8 mouse cellular contexts compared by ENCODE assay signal in the genomic region with DNA sequence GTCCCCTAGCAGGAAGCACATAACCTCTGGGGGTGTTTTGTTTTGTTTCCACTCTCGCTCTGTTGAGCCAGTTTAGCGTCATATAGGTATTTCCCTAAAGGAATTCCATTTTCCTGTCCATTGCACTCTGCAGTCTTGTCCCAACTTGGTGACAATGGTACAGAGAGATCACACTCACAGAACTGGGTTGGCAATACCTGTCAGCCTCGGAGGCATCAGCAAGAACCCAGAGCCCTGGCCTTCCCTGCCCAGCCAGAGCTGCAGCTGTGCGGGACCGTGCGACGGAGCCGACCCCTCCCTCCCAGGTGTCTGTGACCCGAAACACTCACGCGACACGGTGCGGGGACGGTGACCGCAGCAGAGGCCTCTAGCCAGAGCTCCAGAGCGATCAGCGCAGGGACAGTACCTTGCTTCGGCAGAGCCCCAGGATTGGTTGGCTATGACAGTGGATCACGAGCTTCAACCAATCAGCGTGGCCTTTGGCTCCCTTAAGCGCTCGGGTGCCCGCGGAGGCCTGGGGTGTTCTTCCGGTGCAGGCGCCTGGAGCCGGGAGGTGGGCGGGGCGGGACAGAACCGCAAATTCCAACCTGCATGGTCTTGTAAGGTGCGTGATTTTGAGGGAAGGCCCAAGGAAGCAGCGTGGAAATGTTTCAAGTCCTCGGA. TPM values are rescaled to one million over a fixed set of nuclear protein-coding genes. Genes with fewer than 3 reads are reported as not detected.
DNase-seq lines count a peak whose midpoint lies in the region; ATAC-seq lines count a peak whose summit lies in the region.

No protein-coding gene starts in this region.

- H3K36me3 ChIP-seq in intestine, embryonic 14.5 days (ENCODE audit: control insufficient read depth, insufficient read depth, low read length): peaks cover 23% of the 10 kb centered on the region

- DNase-seq in adipocyte (ENCODE audit: low spot score): peak; percentile 97
- DNase-seq in embryo, embryonic 10 days (ENCODE audit: low spot score): peak; percentile 94
- peak; percentile 82 for DNase-seq in gastrocnemius, postnatal 10 days
- peak; percentile 86 for DNase-seq in intestine, embryonic 14.5 days (ENCODE audit: low spot score)
- DNase-seq in left cerebral cortex, postnatal 14 days (ENCODE audit: low spot score in 2 of 2): peak; percentile 92 to 94
- DNase-seq in mesoderm, embryonic 11.5 days (ENCODE audit: low read depth, low spot score): peak; percentile 93
- DNase-seq in right cerebral cortex, postnatal 36 days (ENCODE audit: low spot score in 2 of 2): peak; percentile 90 to 93
- peak; percentile 90 for DNase-seq in yolk sac, embryonic 10.5 days (ENCODE audit: low spot score)

- H3K9ac ChIP-seq in intestine, embryonic 14.5 days (ENCODE audit: low read length): peak overlapping the region; percentile 60

- H3K9me3 ChIP-seq in intestine, embryonic 14.5 days (ENCODE audit: control insufficient read depth, low read length): no peaks in the 10 kb centered on the region

- intact Hi-C loops in left cerebral cortex, postnatal 14 days (cut with DNase I): no loop called here

- peak overlapping the region; percentile 84 for H3K4me2 ChIP-seq in intestine, embryonic 14.5 days (ENCODE audit: low read length)

- WGBS in intestine, embryonic 14.5 days: 2% methylated on average over 33 of the region's 33 CpGs

- peaks cover 20% of the 10 kb centered on the region for H3K4me1 ChIP-seq in intestine, embryonic 14.5 days (replicated peaks; ENCODE audit: control insufficient read depth, insufficient read depth, low read length)

- no peak overlapping the region for H3K27ac ChIP-seq in intestine, embryonic 14.5 days (ENCODE audit: low read depth)

- ATAC-seq in intestine, embryonic 14.5 days (replicated peaks; ENCODE audit: low FRiP score, low TSS enrichment, low read depth): peak; percentile 99

- H3K4me3 ChIP-seq in intestine, embryonic 14.5 days (ENCODE audit: low read depth, low read length): peak overlapping the region; percentile 70

- H3K27me3 ChIP-seq in intestine, embryonic 14.5 days (replicated peaks; ENCODE audit: control insufficient read depth, insufficient read depth, low read length): no peaks in the 10 kb centered on the region

RNA-seq across cellular contexts. Expression of gene Plgrkt, which starts 5.6 kb away (rescaled TPM):
- 10 to 100 TPM; 28.5 to 31.9 TPM for total RNA-seq in gastrocnemius, postnatal 10 days (2021)
- polyA plus RNA-seq in intestine, embryonic 14.5 days (2014; fragmentation: Nextera tagmentation; extraction: Ambion mirVana): 126 and 128 TPM in 2 replicates
- total RNA-seq in left cerebral cortex, postnatal 14 days (2021): 10 to 100 TPM; 27.9 to 29.5 TPM

RNA-seq across cellular contexts. Expression of gene Cd274, which starts 5.7 kb away (rescaled TPM):
- total RNA-seq in gastrocnemius, postnatal 10 days (2021): under 1 TPM; 0.63 to 0.70 TPM
- 0.47 and 0.97 TPM in 2 replicates for polyA plus RNA-seq in intestine, embryonic 14.5 days (2014; fragmentation: Nextera tagmentation; extraction: Ambion mirVana)
- total RNA-seq in left cerebral cortex, postnatal 14 days (2021): under 1 TPM; 0.59 to 0.79 TPM

RNA-seq across cellular contexts. Expression of gene Rln1, which starts 27.1 kb away (rescaled TPM):
- total RNA-seq in gastrocnemius, postnatal 10 days (2021): not detected
- 0.51 and 0.53 TPM in 2 replicates for polyA plus RNA-seq in intestine, embryonic 14.5 days (2014; fragmentation: Nextera tagmentation; extraction: Ambion mirVana)
- 1 to 10 TPM; 1.2 to 1.4 TPM for total RNA-seq in left cerebral cortex, postnatal 14 days (2021)

RNA-seq across cellular contexts. Expression of gene Insl6, which starts 36.4 kb away (rescaled TPM):
- total RNA-seq in gastrocnemius, postnatal 10 days (2021): 1 to 10 TPM in 1 of 2 experiments, under 1 TPM in 1; 0.65 to 1.2 TPM
- 7.9 and 8.4 TPM in 2 replicates for polyA plus RNA-seq in intestine, embryonic 14.5 days (2014; fragmentation: Nextera tagmentation; extraction: Ambion mirVana)
- not detected for total RNA-seq in left cerebral cortex, postnatal 14 days (2021)

RNA-seq across cellular contexts. Expression of gene Pdcd1lg2, which starts 49.1 kb away (rescaled TPM):
- total RNA-seq in gastrocnemius, postnatal 10 days (2021): not detected
- not detected in 2 replicates for polyA plus RNA-seq in intestine, embryonic 14.5 days (2014; fragmentation: Nextera tagmentation; extraction: Ambion mirVana)
- under 1 TPM in 1 of 2 experiments, not detected in 1; 0.19 TPM for total RNA-seq in left cerebral cortex, postnatal 14 days (2021)
